Mouse (Mus musculus) cerebellum, adult 9-10 months (tissue): ENCODE results near the gene Wbp2nl.
A peak's percentile ranks its signal among the peaks of the same experiment; 100 is the strongest.

Experiments
- DNase-seq: peaks from one replicate; pipeline ENCODE4 v3.0.0; 2022

Gene Wbp2nl

DNA sequence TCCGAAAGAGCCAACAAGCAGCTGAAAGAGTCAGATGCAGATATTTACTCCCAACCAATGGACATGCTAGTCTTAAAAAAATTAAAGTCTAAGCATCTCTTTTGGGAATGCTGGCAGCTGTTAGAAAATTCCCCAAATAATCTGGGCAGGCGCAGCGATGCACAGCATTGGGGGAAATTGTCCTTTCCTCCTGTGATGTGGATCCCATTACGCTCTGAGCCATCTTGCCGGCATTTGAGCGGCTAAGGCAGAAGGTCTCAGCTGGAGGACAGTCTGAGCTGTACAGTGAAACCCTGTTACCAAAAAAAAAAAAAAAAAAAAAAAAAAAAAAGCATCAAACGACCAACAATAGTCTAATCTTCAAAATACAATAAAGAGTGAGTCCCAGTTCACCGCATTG lies 23.4 kb downstream of the Wbp2nl start:
- no peak for DNase-seq

DNA sequence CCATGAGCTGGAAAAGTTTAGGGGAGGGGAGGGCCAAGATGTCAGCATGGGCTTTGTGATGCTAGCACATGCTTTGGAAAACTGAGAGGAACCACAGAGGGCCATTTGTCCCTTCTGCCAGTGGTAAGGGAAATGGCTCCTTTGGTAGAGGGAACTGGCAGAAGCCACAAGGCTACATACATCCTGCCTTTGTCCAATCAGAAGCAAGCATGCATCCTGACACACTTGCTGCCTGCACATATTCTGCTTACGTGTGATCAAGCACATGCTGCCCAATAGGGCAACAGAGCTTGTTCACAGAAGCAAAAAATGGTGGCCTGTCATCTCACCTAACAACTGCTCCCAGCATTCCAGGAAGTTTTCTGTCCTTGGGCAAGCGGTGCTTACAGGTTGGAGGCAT lies 26.6 kb downstream of the Wbp2nl start:
- no peak for DNase-seq

DNA sequence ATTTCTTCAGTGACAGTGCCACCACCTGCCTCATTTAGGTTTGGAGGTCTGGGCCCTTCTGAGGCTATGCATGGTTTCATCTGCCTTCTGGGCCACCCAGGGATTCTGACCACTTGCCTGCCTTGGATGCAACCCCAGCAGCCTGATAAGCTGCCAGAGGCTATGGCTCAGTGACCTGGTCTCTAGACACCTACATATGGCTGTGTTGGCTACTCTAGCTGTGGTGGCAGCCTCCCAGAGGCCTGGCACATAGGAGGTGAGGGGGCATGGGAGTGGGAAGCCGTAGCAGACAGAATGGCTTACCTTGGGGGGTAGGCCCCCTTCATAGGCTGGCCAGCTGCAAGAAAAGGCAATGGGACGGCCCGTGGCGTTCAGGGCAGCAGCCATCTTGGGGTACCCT lies 36.4 kb downstream of the Wbp2nl start:
- DNase-seq: peak; percentile 74

DNA sequence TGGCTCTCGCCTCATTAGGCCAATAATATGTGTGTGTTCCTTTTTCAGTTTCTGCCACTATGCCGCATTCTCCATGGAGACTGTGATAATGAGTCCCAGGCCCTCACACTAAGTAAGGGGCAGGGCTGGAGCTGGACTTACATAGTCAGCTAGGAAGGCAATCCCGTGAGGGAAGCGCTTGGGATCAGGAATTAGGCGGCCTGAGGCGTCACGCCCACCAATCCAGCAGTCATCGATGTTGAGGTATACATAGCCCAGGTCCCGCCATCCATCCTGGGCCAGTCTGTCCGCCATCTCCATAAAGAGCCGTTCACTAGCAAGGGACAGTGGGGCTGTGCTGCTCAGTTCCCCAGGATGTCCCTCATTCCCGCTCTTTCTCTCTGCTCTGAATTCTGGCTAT lies 37.9 kb downstream of the Wbp2nl start:
- peak; percentile 27 for DNase-seq

DNA sequence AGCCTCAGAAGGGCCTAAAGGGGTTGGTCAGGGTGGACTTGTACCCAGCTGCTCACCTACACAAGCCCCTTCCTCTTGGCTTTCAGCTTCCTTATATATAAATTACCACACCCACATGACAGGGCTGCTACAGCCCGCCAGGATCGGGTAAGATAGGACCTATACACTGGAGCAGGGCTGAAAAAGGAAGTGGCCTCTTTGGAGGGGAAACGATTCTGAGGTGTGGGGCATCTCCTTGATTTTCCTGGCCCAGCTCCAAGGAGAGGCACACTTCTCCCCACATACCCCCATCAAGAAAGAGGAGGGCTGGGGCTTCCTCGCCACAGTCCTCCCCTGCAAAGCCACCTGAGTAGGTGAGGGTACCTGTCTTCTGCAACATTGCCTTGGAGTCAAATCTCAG lies 39.1 kb downstream of the Wbp2nl start:
- peak; percentile 45 for DNase-seq

DNA sequence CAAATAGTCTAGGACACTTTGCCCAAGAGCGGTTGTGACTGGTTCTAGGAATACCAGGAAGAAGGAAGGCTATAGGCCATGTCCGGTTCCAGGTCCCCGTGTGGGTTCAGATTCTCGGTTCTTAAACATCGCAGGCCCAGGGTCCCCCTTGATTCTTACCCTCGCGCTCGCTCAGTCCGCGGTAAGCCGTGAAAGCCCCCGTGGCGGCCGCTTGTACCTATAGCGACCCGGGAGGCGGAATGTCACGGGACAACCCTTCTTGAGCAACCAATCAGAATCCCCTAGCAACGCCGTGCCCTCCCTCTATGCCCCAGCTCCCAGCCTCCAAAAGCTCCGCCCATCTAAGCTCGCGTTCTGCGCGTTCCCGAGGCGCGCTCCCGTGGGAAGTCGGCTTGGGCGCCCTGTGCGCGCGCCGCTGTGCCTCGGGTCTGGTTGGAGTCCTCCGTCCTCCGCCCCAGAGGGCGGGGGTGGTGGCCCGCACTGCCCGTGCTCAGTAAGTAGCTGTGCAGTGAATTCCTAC lies 39.9 kb downstream of the Wbp2nl start, which contains the start of the genes Naga, Pheta2 and Smdt1:
Gene Naga, minus strand, starts transcription at position 333 of the 520 bp plus-strand sequence.
Gene Pheta2, plus strand, starts transcription at position 350 of the 520 bp plus-strand sequence.
Gene Smdt1, plus strand, starts transcription at position 367 of the 520 bp plus-strand sequence.
- DNase-seq: peak; percentile 96

DNA sequence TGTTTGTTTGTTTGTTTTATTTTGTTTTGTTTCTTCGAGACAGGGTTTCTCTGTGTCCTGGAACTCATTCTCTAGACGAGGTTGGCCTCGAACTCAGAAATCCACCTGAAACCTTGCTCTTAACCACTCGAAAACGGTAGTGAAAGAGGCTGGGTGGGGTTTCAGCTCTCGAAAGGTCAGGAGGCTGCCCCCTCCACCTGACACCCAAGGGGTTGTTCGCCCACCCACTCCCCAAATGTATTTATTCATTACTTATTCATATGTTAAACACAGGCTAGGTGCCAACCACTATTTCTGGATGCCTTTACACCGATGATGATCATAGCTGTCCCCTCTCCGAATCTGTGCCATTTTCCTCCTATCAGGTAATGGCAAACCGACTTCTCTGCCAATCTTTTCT lies 40.4 kb downstream of the Wbp2nl start:
- DNase-seq: peak; percentile 59

DNA sequence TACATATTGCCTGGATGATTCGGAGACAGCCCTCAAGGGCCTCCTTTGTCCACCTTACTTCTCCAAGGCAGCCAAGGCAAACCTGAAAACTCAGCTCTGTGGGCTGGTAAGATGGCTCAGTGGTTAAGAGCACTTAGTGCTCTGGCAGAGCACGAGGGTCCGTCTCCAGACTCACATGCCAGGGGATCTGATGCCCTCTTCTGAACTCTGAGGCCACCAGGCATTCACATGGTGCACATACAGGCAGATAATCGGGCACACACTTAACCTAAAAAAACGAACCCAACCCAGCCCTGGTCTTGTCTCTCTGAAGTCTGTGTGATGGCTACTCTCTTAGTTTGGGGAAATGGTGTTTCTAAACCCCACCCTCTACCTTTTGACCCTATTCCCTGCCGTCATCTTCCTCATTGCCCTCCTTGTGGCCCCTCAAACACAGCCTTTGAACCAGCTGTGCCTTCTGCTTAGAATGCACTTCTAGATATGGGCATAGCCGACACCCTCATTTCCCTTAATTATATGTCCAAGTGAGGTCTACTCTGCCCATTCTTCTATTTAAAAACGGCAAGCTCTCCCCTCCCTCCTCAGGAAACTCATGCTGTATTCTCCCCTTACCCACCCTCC lies 41.0 kb downstream of the Wbp2nl start:
- DNase-seq: peak; percentile 39

DNA sequence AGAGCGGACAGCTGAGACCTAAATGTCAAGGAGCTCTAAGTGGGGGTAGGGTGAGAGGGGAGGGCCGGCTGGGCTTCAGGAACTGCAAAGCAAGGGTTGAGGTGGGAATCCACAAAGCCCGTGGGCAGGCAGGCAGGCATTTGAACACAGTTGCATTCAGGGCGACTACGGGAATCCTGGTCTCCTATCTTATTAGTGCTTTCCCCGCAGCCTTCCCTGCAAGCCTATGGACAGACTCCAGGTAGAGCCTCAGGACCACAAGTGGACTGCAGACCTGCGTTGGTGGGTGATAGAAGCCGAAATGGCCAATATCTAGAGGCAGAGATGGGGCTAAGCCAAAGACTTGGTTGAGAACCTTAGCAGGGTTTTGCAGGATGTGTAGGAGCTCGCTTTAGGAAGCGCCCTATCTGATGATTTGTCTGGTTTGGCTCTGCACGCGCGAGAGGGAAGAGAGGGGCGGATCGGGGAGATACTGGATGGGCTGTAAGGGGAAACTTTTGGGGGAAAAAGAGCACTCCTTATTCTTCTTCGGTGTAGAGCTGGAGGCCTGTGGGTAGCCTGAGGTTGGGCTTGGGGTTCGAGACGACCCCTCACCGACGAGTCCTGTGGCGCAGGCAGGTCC lies 41.8 kb downstream of the Wbp2nl start:
- DNase-seq: peak; percentile 47

DNA sequence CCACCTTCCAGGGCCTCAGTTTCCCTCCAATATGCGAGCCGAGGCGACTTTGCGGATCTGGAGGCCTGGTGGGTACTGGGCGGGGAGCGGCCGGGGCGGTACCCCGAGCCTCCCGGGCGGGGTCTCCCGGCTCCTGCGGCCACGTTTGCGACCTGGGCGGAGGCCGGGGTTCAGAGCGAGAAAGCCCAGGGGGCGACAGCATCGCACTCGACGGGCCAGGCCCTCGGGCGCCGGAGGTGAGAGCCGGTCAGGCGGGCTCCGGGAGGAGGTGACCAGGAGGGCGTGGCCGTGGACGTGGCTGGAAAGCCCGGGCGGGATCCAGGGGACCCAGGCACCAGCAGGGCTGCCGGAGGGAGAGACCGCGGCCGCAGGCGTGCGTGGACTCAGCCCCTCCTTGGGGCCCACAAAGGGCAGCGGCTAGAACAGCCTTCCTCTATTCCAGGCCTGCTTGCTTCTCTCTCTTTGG lies 42.3 kb downstream of the Wbp2nl start:
- no peak for DNase-seq

DNA sequence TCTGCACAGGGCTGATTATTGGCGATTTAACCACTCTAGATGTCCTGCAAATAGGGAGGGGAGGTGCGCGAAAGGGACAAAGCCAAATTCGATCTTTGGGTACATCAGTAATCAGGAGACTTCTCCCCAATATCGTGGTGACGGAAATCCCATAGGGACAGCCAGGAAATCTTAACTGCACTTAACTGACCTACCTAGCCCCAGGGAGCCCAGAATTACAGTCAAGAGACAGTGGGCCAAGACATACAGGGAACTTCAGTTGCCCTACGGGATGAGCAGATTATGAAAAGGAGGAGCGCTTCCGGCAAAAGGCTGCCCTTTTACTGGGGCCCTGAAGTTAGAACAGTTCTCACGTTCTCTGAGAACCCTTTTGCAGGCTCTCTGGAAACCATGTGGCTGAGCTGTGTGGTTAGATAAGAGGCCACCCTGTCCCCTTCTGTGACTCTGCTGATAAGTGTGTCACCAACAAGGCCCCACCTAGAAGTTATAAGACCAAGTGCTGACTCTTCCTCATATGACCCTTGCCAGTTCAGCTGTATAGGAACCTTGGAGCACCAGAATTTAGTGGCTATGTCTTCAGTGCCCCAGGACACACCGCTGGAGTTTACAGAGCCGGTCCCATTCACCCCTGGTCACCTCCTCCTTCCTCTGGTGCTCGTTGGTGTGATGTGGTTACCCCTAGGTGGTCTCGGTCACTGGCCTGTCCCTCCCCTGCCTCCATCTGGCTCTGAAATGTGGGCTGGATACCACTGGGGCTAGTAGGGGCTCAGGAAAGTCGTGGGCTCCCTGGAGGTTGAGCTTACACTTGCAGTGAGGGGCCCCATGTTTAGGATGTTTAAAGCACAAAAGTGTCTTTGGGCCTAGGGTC lies 43.2 kb downstream of the Wbp2nl start:
- DNase-seq: no peak

DNA sequence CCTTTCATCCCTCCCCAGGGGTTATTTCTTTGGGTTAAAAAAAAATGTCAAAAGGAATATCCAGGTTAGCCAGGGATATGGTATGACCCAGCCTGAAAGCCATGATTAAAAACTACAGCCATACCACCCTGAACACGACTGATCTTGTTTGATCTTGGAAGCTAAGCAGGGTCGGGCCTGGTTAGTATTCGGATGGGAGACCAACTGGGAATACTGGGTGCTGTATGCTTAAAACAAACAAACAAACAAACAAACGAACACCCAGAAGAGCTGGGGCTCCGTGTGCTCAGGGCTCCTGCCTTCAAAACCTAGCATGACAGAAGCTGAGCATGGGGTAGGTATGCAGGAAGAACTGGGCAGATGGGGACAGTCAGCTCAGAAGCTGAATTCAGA lies 43.8 kb downstream of the Wbp2nl start:
- no peak for DNase-seq

DNA sequence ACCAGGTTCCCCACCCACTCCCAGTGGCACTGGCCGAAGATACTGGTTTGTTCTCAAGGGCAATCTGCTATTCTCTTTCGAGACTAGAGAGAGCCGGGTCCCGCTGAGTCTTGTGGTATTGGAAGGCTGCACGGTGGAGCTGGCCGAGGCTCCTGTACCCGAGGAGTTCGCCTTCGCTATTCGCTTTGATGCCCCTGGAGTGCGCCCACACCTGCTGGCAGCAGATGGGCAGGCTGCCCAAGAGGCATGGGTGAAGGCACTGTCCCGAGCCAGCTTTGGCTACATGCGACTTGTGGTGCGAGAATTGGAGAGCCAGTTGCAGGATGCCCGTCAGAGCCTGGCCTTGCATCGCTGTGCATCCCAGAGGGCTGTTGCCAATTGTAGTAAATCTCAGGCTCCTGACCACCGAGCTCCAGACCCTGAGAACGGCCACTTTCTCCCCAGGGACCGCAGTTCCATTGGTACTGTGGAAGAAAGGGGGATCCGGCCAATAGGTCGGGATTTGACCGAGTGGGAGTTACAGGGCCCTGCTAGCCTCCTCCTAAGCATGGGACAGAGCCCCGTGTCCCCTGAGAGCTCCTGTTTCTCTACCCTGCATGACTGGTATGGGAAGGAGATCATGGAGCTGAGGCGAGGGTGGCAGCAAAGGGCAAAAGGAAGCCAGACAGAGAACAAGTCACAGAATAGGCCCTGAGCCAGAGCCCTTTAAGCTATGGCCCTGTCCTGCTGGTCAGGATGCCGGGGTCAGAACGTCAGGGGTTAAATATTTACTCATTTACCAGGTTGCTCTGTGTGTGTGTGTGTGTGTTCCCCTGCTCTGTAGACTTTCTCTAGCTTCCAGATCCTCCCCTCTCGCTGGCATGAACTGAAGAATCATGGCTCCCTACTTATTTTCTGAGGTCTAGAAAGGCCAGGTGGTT lies 44.9 kb downstream of the Wbp2nl start:
- peak; percentile 46 for DNase-seq

DNA sequence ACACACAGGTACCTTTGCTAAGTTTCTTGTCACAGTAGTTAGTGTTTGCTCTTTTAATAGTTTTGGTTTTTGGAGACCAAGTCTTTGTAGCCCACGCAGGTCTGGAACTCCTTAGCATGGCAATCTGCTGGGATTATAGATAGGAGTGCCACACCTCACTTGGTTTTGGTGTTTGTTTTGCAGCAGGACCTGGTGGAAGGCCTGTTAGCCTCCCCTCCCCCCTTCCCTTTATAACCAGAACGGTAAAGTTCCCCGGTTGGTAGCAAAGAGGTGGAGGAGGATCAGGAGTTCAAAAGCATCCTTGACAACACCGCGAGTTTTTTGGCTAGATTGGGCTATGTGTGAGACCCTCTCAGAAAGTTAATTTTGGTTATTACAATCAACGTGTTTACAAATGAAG lies 46.2 kb downstream of the Wbp2nl start:
- DNase-seq: peak; percentile 60

DNA sequence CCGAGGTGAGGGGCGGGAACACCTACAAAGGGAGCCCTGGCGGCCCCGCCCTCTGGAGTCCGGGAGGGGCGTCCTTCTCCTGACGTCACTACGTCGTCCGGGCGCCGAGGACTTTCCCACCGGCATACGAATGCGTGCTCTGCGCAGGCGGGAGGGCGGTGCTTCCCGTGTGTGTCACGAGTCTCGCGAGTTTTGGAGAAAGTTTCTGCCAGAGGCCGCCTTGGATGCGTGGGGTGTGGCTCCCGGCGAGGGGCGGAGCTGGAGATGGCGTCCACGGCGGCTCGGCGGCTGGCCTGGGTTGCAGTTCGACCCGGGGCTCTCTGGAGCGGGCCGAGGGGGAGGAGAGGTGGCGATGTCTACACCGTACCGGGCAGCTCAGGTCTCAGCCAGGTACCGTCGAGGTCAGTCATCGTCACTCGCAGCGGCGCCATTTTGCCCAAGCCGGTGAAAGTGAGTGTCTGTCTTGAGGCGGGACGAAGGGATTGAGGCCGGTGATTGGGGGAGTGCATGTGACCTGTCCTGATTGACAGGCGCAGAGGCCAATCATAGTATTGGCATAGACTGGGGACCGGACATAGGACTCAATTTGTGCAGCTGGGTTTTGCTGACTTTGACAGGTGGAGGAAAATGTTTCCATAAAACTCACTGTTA lies 47.2 kb downstream of the Wbp2nl start:
- peak; percentile 99 for DNase-seq

DNA sequence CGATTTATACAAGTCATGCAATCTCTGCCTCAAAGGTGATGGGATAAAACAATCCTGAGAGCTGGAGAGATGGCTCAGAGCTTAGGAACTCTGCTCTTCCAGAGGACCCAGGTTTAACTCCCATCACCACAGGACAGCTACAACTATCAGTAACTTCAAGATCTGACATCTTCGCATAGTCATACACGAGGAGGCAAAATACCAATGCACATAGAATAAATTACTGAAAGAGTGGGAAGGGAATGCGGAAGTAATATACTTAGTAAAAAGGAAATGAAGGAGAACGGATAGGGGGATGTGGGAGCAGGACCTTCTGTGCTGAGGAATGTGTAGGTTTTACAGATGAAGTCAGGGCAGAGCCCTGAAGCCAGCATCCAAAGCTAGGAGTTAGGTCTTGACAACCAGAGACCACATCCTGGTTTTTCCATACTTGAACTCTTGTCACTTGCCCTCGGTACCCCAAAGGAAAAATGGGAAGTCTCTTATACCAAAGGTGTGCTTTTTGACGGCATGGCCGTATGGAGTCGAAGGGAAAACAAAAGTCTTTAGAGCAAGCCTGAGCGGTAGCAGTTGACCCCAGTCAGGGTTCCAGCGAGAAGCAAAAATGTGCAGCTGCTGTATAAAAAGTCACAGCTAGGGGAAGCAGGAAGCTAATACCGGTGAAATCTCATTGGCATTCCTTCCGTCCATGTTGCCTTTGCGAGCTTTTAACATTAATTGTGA lies 48.0 kb downstream of the Wbp2nl start:
- DNase-seq: peak; percentile 53

DNA sequence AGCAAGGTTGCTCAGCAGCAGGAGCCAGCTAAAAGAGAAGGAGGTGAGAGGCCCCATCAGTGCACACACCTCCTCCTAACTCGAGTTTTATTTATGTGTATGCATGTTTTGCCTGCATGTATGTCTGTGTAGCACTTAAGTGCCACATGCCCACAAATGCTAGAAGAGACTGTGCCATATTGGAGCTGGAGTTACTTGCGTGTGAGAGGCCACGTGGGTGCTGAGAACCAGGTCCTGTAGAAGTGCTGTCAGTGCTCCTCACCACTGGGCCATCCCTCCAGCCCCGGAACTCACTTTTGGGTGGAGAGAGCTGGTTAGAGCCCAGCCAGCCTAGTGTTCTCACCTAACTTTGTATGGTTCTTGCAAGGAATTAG lies 48.5 kb downstream of the Wbp2nl start:
- DNase-seq: no peak

DNA sequence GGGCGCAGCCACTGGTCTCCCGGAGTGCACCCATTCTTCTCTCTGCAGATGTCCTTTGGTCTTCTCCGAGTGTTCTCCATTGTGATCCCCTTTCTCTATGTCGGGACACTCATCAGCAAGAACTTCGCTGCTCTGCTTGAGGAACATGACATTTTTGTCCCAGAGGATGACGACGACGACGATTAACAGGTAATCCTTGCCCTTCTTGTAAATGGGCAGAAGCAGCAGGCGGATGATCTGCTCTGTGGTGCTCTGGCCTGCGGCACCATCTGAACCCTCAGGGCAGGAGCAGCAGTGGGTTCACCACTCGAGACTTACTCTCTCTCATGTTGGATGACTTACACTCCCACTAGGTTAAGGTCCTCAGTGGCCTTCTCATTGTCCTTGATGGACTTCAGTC lies 49.1 kb downstream of the Wbp2nl start:
- DNase-seq: peak; percentile 35

DNA sequence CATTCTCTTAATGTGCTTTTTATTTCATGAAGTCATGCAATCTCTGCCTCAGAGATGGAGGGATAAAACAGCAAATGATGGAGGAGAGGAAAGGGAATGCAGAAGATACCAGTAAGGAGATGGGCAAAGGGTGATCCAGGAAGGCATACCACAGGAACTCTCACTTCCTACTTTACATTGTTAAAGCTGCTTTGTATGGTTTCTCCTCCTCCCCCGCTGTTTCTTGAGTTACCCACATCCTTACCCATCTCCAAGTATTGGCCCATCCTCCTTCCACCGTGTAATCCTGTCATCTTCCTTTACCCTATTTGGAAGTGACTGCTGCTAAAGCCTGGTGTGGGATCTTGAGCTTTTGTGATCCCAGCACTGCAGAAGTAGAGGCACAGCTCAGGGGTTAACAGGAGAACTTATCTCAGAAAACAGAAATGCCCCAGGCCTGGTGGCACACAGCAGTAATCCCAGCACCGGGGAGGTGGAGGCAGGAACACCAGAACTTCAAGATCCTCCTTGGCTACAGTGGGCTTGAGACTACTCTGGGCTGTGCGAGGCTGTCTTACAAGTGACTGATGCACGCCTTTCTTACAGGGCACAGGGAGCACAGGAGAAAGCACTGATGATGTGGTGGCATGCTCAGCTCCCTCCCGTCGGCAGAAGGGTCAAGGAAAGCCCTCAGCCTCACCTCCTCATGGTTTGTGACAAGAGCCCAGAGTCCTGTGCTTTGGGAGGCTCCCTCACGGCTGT lies 49.7 kb downstream of the Wbp2nl start:
- no peak for DNase-seq

DNA sequence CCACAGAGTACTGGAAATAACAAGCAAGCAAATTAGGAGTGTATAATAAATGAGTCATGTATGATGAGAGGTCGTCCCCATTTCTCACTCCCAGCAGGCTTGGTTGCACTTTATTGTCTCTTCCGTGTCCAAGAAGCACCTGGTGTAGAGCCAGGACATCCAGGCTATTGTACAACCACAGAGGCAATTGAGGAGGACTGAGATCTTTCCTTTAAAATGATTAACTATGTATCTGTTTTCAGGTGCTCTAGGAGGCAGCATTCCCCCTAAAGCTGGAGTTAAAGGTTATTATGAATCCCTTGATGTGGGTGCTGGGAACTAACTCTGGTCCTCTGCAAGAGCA lies 50.2 kb downstream of the Wbp2nl start:
- no peak for DNase-seq

DNA sequence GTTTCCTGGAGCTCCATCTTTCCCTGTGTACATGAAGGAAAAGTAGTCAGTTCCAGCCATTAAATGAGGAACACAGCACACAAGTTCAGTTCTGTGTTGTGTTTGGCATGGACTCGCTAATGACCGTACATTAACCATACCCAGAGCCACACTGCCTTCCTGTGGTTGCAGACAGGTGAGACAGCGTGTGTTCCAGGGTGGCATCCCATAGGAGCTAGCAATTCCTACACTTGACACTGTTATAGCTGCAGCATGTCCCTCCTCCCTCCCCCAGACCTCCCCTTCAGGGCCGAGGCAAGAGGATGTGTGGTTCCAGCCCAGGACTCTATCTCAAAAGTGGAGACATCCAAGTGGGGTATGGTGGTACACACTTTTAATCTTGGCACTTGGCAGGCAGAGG lies 51.6 kb downstream of the Wbp2nl start:
- DNase-seq: no peak
